Mouse (Mus musculus) CD4-positive helper T cell, adult 2 months (primary cell): ENCODE measurements around the gene Fbxw4.
"Not testable (repeated sequence)": the region's sequence is repeated elsewhere in the genome, so short reads cannot be mapped to it uniquely, and the experiment has no call there.

ENCODE experiments used
- DNase-seq: peaks from one replicate; pipeline ENCODE4 v3.0.0-alpha.2; 2012; ENCODE audit warnings: low read depth, missing footprints, low spot score

The Fbxw4 gene

DNA sequence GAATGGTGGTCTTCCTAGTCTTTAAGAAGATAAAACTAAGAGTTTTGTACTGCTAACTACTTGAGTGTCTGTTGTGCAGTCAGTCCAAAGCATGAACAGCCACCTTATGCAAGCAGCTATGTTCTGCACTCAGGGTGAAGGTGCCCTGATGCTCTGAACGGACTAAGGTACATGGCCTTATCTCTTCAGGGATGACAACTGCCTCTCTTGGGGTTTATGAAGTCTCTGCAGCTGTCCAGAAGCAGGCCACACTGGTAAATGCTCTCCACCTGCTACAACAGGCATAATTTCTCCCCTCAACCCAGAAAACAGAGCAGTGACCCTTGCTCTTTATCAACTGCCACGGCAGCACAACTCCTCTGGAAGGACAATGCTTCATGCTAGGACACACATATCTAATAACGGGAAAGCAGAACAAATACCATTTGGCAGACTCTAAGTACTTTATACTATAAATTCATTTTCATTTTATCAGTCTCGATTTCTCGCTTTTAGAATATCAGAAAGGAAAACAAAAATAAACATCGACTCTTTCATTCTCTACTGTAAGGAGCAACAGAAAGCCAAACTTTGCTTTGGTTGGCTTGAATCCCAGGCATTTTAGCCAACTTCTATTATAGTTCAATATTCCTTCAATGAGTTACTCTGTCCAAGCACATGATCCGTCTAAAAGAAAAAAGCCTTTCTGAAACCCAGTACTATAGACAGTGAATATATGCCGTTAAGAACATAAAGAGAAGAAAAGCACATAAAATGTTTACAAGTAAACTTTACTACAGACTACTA lies 3.1 kb downstream of the Fbxw4 start:
- DNase-seq, result no peak

DNA sequence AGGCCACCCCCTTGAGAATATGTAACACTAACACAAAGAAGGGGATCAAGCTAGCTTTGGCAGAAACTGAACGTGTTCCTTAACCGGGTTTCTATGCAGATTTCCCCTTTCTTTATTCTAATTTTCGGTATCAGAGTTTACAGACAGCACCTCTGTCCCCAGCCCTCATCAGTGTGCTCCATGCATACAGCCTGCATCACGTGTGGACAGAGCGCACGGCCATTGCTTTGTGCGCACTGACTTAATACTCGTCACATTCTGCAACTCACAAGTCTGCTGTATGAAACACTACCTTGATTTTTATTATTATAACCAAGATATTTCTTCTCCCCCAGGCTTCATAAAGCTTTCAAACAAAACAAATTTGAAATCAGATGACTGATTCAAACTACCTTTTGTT lies 4.2 kb downstream of the Fbxw4 start:
- no peak for DNase-seq

DNA sequence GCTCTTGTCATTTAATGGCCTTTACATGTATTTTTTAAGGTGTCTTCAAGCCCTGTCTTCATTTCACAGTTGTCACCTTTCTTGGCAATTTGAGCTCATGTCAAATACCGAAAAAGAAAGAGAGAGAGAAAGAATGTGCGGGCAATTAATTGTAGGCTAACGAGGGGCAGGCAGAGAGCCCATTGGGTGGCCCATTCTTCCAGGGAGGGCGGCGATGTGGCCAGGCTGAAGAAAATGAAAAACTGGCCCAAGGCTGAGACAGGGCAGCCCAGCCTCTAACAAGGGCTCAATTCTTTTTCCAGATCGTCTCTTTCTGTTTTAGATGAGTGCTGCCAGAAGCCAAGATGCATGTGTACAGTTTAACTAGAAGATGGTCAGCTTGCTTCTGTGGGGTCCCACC lies 6.1 kb downstream of the Fbxw4 start:
- no peak for DNase-seq

DNA sequence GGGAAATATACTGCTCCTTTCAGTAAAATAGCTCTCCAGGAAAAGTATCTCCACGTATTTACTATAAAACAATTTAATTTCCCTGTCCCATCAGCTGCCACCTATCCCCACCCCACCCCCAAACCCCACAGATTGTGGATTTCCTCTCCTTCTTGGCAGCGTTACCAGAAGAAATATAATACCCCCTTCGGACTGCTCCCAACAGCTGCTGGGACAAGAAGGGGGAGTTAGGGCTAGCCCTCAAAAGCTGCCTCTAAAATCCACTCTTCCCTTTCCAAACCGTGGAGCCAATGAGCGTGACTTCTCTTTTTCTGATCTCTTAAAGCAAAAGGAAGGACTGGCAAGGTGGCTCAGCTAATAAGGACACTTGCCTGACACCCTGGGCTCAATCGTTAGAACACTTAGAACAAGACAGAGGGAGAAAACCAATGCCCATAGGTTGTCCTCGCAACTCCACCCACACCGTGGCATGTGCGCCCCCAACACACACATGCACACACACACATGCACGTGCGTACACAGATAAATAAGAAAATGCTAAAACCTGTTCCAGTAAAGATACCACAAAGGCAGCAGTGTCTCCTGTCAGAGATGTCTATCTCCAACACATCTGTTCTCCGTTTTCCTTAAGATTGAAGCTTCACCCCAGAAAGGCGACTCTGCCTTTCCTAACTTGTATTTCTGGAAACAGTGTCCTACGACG lies 7.7 kb downstream of the Fbxw4 start:
- no peak for DNase-seq

DNA sequence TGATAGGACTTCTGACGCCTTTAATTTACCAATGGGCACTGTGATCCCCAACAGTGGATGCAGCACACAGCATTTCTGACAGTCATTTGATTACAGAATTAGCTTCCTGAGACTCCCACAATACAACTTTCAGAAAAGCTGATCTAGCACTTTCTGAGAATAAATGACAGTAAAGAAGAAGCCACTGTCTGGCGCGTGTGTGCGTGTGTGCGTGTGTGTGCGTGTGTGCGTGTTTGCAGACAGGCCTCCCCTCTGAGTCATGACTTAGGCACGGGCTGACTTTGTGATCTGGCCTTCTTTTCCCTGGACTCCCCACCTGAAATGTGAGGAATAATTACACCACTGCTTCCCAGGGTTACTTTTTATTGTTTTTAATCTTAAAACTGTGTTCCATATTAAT lies 8.6 kb downstream of the Fbxw4 start:
- no peak for DNase-seq

DNA sequence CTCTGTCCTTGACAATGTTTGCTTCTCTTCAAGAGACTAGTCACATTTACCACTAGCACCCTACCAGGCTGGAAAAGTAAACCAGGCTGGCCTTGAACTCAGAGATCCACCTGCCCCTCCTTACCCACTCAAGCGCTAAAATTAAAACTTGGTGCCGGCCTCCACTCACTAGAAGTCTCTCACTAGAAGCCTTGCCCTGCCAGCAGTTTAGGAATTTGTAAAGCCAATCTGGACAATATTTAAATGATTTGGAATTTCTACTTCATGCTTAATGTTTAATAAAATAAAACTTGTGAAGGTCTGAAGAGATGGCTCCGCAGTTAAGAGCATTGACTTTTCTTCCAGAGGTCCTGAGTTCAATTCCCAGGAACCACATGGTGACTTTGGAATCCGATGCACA lies 10.3 kb downstream of the Fbxw4 start:
- no peak for DNase-seq

DNA sequence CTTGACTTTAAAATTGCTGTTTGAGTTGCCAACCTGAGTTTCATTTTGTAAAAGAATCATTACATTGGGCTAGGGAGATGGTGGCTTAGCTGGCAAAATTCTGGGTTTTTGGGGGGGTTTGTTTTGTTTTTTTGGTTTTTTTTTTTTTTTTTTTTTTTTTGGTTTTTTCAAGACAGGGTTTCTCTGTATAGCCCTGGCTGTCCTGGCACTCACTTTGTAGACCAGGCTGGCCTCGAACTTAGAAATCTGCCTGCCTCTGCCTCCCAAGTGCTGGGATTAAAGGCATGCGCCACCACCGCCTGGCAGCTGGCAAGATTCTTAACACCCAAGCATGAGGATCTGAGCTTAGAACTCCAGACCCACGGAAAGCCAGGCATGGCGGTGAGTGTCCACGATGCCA lies 11.6 kb downstream of the Fbxw4 start:
- not testable (repeated sequence) for DNase-seq

DNA sequence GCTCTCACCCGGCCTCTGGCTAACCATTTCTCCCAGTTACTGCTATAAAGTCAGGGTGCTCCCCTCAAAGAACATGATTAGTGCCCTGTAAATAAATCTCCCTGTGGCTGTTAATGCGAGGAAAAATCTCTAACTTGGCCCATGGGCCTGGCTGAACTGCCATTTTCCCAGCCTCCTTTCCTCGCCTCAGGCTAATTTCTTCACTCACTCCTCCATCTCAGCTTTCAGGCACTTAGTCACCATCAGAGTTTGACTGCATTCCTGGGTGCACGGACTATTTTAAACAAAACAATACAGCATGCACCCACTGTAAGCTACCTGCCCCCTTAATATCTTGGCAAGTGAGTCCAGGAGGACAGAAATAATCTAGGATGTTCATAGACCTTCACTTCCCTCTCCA lies 13.2 kb downstream of the Fbxw4 start:
- no peak for DNase-seq

DNA sequence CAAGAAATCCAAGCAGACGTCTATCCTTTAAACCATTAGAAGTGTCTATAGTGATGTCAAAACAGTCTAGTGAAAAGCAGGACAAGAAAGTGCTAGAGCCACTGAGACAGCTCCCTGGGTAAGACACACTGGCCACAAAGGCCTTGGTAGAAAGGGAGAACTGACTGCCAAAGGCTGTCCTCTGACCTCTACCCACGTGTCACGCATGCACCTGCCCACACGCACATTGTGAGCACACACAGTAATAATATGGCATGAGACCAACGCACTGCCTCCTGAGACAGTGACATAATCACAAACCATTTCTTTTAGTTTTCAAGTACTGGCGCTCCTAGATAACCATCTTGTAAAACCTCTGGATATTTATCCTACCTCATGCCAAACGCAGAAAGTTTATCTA lies 19.4 kb downstream of the Fbxw4 start:
- DNase-seq, result no peak

DNA sequence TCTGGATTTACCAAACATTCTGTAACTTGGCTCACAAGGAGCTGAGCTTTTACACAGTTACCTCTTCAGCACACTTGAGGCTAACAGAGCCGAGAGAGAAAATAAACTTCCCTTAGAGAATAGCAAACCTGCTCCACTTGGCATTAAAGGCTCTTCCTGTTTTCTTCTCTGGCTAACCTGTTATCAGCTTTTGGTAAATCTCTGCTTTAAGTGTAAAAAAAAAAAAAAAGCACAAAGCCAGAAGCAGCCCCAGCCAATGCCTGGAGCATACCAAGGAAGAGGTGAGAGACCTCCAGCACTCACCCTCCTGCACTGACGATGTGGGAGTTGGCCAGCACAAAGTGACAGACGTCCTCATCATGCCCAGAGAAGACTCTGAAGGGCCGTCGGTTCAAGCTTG lies 24.2 kb downstream of the Fbxw4 start:
- DNase-seq, result no peak

DNA sequence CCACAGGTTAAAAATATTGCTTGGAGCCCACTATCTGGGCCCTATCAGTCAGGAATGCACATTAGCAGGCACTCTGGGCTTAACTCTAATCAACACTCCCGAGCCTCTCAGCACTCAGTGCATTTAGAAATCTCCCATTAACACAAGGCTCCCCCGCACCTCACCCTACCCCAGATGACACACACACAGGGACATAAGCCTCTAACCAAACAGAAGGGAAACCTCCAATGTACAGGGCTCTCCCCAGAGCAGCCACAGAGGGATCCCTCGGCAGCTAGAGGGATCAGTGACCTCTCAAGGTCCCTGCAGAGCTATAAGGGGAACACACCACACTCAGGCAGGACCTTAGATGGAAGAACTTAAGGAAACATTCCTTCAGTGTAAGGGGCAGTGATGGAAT lies 28.5 kb downstream of the Fbxw4 start:
- DNase-seq, result no peak

DNA sequence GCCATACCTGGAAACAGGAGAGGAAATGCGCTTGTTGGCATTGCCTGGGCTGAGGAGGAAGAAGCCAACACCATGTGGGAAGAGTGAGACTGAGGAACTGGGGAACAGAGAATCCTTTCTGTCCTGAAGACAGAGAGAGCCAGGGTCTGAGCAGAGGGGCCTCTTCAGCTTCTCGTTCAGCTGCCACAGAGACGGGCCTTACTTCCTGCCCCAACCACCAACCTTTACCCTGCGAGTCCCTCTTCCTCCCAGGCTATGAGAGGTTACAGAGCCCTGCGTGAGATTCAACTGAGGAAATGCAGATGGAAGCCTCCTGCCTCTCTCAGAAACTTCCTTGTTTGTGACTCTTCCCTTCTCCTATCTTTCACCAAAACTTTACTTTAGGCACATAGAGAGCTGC lies 29.2 kb downstream of the Fbxw4 start:
- peak; percentile 48 for DNase-seq

DNA sequence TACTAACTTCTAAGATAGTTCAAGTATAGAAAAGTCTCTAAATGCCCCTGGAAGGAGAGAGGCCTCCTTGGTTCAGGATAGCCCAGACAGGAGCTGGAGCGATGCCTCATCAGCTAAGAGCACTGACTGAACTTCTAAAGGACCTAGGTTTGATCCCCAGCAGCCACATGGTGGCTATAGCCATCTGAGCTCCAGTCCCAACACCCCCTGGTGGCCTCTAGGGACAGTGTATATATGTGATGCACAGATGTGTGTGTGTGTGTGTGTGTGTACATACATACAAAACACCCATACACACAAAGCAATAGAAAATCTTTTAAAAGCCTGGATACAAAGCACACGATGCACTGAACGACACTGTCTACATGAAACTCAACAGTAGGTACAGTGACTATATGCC lies 30.9 kb downstream of the Fbxw4 start:
- peak; percentile 30 for DNase-seq

DNA sequence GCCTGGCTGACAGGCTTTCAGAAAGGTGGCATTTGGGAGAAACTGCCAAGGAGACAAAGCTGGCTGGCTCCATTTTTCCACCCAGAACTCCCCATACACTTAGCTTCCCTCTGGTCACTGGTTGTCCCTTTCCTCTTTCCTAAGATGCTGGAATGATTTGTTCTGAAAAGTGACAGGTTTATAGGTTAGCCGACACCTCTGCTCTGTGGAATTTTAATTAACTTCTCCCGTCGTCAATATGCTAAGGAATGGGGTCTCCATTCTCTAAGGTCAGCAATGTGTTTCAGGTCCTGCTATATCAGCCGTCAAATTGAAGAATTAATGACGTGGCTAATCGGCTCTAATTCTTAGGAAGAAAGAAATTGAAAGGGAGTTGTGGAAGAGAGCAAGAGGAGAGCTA lies 31.5 kb downstream of the Fbxw4 start:
- no peak for DNase-seq

DNA sequence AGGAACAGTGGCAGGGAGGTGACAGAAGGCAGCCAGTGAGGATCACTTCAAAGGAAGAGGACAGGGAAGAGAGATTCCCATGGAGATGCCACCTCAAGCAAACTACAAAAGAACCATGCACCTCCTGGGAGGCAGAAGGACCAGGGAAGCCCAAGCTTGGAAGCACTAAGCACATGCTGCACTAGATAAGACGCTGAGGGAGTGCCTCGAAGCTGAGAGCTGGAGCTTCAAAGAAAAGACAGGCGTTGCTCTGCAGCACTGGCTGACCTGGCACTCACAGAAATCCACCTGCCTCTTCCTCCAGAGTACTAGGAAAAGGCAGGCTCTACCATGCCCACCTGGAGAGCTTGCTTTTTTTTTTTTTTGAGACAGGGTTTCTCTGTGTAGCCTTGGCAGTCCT lies 33.1 kb downstream of the Fbxw4 start:
- no peak for DNase-seq

DNA sequence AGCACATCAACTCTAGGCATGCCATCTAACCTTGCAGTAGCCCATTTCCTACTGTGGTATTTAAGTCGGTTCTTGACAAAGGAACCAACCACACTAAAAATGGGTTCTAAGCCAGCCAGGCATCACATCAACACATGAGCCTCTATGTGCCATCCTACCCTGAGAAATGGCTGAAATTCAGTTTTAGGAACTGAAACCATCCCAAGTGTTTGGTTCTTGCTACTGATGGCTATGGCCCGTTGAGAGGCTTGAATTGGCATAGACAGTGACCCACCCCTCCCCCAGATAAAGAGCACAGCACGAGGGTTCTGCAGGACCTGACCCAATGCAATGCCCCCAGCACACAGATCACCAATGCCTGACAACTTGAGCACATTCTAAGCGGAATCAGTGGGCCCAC lies 36.4 kb downstream of the Fbxw4 start:
- DNase-seq, result no peak

DNA sequence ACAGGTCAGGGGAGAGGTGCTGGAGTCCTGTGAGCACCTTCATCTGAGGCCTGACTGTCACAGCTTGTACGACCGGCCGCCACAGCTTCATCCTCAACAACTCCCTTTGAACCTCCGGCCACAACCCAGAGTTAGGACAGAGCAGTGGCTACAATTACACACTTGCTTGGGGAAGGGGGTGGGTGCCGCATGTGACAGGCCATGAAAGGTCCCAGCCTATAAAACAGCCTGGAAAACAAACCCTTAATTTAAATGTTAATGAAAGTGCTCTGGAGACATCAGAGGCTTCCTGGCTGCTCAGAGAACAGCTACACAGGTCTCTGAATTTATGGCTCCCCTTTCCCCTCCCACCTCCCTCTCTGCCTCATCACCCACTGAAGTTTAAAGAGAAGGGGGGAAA lies 38.0 kb downstream of the Fbxw4 start:
- no peak for DNase-seq

DNA sequence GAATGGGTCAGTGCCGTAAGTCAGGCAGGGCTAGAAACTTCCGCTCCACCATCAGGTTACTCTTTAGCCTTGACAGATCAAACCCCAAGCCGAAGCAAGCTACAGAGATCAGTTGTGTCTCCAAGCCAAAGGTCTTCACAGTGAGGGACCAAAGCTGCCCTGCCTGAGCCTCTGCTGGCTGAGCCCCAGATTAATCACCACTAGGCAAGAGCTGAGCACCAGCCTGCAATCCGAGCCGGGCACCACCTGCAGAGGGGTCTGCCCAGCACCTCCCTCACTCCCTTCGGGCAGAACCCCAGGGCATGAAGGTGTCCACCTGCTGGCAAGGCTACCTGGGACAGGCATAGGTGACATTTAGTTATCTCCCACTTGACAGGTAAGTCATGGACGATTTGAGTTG lies 39.1 kb downstream of the Fbxw4 start:
- DNase-seq, result no peak

DNA sequence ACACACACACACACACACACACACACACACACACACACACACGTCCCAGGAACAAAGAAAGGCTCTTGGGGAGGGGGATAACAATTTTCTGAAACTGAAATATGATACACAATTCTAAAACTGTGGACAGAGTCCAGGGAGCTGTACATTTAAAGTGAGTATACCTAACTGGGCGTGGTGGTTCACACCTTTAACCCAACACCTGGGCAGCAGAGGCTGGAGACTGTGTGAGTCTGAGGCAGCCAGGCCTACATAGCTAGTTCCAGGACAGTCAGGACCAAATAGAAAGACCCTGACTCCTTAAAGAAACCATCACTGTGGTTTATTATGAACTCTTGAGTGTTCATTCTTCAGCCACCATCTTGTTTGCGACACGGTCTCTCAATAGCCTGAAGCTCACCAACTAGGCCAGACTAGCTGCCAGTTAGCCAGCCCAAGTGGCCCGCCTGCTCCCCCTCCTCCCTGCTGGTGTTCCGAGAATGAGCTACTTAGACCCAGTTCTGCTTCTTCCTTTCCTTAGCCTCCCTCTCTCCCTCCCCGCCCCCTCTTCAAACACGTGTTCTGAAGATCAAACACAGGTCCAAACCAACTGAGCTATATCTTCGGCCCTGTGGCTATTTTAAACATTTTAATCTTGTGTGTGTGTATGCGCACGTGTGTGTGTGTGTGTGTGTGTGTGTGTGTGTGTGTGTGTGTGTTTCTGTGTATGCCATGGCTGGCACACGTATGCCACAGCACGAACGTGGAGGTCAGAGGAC lies 40.2 kb downstream of the Fbxw4 start:
- no peak for DNase-seq

DNA sequence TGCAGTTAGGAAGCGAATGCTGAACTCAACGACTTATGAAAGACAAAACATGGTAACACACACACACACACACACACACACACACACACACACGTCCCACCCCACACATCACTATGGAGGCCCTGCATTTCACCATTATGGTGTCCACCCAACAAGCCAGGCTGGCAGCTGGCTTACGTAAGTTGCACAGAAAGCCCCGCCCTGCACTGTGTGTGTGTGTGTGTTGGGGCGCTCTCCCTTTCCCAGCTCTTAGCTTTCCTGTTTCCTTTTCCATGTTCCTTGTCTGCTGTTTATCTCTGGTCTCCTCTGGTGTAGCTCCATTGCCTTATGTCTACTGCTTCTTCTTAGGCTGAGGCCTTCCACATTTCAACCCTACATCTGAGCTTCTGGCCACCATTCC lies 41.9 kb downstream of the Fbxw4 start:
- no peak for DNase-seq

DNA sequence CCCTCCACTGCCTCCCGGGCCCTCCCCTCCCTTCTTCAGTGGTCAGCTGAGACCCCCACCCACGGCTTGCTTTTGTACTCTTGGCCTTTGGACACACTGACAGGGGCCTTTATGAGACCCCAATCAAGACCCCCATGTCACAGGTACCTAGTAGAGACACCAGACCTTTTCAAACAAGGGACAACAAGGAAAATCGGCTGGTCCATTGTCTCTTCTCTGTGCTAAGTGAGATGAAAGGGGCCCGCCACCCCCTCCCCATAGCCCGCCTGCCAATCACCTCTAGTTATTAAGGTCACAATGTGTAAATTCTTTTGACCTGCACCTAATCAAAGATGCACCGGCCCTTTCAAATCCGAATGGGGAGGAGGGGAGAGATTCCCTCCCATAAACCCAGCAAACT lies 43.4 kb downstream of the Fbxw4 start:
- no peak for DNase-seq

DNA sequence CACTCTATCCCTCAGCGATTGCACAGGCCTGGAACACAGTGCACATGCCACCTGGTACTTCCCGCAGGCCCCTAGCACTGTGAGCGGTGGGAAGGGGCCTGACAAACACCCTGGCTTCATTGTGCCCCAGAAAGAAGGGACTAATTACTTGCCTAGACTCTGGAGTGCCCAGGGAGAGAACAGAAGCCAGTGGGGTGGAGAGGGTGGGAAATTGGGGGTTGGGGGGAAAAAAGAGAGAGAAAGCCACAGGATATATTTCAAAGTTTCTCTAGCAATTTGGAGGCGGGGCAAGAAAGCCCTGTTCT lies 43.9 kb downstream of the Fbxw4 start:
- no peak for DNase-seq
